Mouse (Mus musculus) MEL (cell line): ENCODE measurements around the gene Slc2a10. TPM values are rescaled to one million over a fixed set of nuclear protein-coding genes. Genes with fewer than 3 reads are reported as not detected.
"Not testable (repeated sequence)": the region's sequence is repeated elsewhere in the genome, so short reads cannot be mapped to it uniquely, and the experiment has no call there.

Experiments used
- DNase-seq: peaks from one replicate; pipeline ENCODE4 v3.0.0; 2011; ENCODE audit warnings: low read depth, low spot score
- H3K27ac ChIP-seq: 2 replicates; pipeline ENCODE4 v1.5.1; 2012; ENCODE audit warnings: low read depth, mild to moderate bottlenecking, control low read depth, low read length, moderate library complexity; ENCODE audit not compliant: control insufficient read depth
- H3K27me3 ChIP-seq, 2 experiments: fragments of 150-350 bp in 1 of 2; sonication (generic) in 1 of 2; 2 replicates each; pipeline ENCODE4 v1.6.1; 2012; ENCODE audit warnings: low read length in 2 of 2, mild to moderate bottlenecking in 2 of 2, improper control_type of control experiment in 1 of 2, moderate library complexity in 1 of 2; ENCODE audit not compliant: insufficient read depth in 2 of 2, control insufficient read depth in 1 of 2
- H3K36me3 ChIP-seq, 2 experiments: 2 replicates each; pipeline ENCODE4 v1.6.1; 2012 to 2014; ENCODE audit warnings: low read length in 2 of 2, improper control_type of control experiment in 1 of 2, inconsistent platforms in 1 of 2, mild to moderate bottlenecking in 1 of 2; ENCODE audit not compliant: insufficient read depth in 2 of 2, control insufficient read depth in 1 of 2
- H3K4me1 ChIP-seq, 2 experiments: fragments of 150-350 bp in 1 of 2; sonication (generic) in 1 of 2; 2 replicates each; pipeline ENCODE4 v1.6.1; 2012; ENCODE audit warnings: low read length in 2 of 2, improper control_type of control experiment in 1 of 2, mild to moderate bottlenecking in 1 of 2; ENCODE audit not compliant: insufficient read depth in 2 of 2, control insufficient read depth in 1 of 2
- H3K4me3 ChIP-seq, 2 experiments: fragments of 150-350 bp in 1 of 2; sonication (generic) in 1 of 2; 2 replicates each; pipeline ENCODE4 v1.5.1; 2012; ENCODE audit warnings: low read depth in 2 of 2, low read length in 2 of 2, mild to moderate bottlenecking in 2 of 2, moderate library complexity in 2 of 2, control low read depth in 1 of 2, improper control_type of control experiment in 1 of 2; ENCODE audit not compliant: control insufficient read depth in 1 of 2, insufficient read depth in 1 of 2
- H3K79me2 ChIP-seq: 2 replicates; pipeline ENCODE4 v1.6.1; 2012; ENCODE audit warnings: mild to moderate bottlenecking, low read length, moderate library complexity; ENCODE audit not compliant: control insufficient read depth, poor library complexity, insufficient read depth
- H3K9ac ChIP-seq: 2 replicates; pipeline ENCODE4 v1.6.1; 2012; ENCODE audit warnings: low read depth, mild to moderate bottlenecking, control low read depth, low read length, moderate library complexity; ENCODE audit not compliant: control insufficient read depth, poor library complexity, severe bottlenecking
- H3K9me3 ChIP-seq: fragments of 150-350 bp; sonication (generic); replicated peaks from 2 replicates; pipeline ENCODE4 v1.6.1; 2012; ENCODE audit warnings: mild to moderate bottlenecking, low read length, improper control_type of control experiment, moderate library complexity; ENCODE audit not compliant: insufficient read depth
- CHD1 ChIP-seq: IDR thresholded peaks from 2 replicates; pipeline ENCODE4 v1.6.1; 2012; ENCODE audit warnings: low read depth, mild to moderate bottlenecking, inconsistent platforms, low read length, improper control_type of control experiment
- CTCF ChIP-seq, 3 experiments: IDR thresholded peaks in 2 of 3; conservative IDR thresholded peaks in 1 of 3; 2 replicates each; pipeline ENCODE4 v1.5.1; 2011 to 2012; ENCODE audit warnings: low read length in 3 of 3, low read depth in 2 of 3, mild to moderate bottlenecking in 2 of 3, improper control_type of control experiment in 1 of 3, inconsistent platforms in 1 of 3, mixed read lengths in 1 of 3, moderate library complexity in 1 of 3; ENCODE audit not compliant: control insufficient read depth in 1 of 3, insufficient read depth in 1 of 3, poor library complexity in 1 of 3, severe bottlenecking in 1 of 3
- ELF1 ChIP-seq: IDR thresholded peaks from 2 replicates; pipeline ENCODE4 v1.6.1; 2014; ENCODE audit warnings: low read depth, mild to moderate bottlenecking, inconsistent platforms, low read length, improper control_type of control experiment, moderate library complexity
- EP300 ChIP-seq, 2 experiments: IDR thresholded peaks; 2 replicates each; pipeline ENCODE4 v1.6.1; 2011; ENCODE audit warnings: improper control_type of control experiment in 2 of 2, low read length in 2 of 2, low read depth in 1 of 2, mild to moderate bottlenecking in 1 of 2
- GABPA ChIP-seq: IDR thresholded peaks from 2 replicates; pipeline ENCODE4 v1.6.1; 2012; ENCODE audit warnings: low read depth, mild to moderate bottlenecking, inconsistent platforms, low read length, improper control_type of control experiment, moderate library complexity
- GATA1 ChIP-seq: IDR thresholded peaks from 2 replicates; pipeline ENCODE4 v1.6.1; 2011; ENCODE audit warnings: low read depth, low read length, improper control_type of control experiment
- HCFC1 ChIP-seq: IDR thresholded peaks from 2 replicates; pipeline ENCODE4 v1.6.1; 2012; ENCODE audit warnings: low read depth, mild to moderate bottlenecking, inconsistent platforms, low read length, improper control_type of control experiment, moderate library complexity
- KAT2A ChIP-seq: conservative IDR thresholded peaks from 2 replicates; pipeline ENCODE4 v1.6.1; 2012; ENCODE audit warnings: low read depth, low read length, improper control_type of control experiment, inconsistent platforms
- MAZ ChIP-seq: IDR thresholded peaks from 2 replicates; pipeline ENCODE4 v1.6.1; 2012; ENCODE audit warnings: low read depth, mild to moderate bottlenecking, inconsistent platforms, low read length, improper control_type of control experiment
- MEF2A ChIP-seq: IDR thresholded peaks from 2 replicates; pipeline ENCODE4 v1.6.1; 2014; ENCODE audit warnings: low read depth, mild to moderate bottlenecking, inconsistent platforms, low read length, improper control_type of control experiment; ENCODE audit not compliant: poor library complexity, insufficient replicate concordance, severe bottlenecking; ENCODE audit errors: extremely low read depth
- MYC ChIP-seq: IDR thresholded peaks from 2 replicates; pipeline ENCODE4 v1.6.1; 2011; ENCODE audit warnings: low read depth, mild to moderate bottlenecking, low read length, improper control_type of control experiment, moderate library complexity
- POLR2A ChIP-seq, 2 experiments: IDR thresholded peaks; 2 replicates each; pipeline ENCODE4 v1.6.1; 2011 to 2012; ENCODE audit warnings: low read length in 2 of 2, mild to moderate bottlenecking in 2 of 2, control low read depth in 1 of 2, improper control_type of control experiment in 1 of 2, low read depth in 1 of 2, moderate library complexity in 1 of 2; ENCODE audit not compliant: control insufficient read depth in 1 of 2, insufficient read depth in 1 of 2, poor library complexity in 1 of 2
- POLR2AphosphoS2 ChIP-seq: IDR thresholded peaks from 2 replicates; pipeline ENCODE4 v1.6.1; 2011; ENCODE audit warnings: low read length, improper control_type of control experiment
- RAD21 ChIP-seq: IDR thresholded peaks from 2 replicates; pipeline ENCODE4 v1.6.1; 2011; ENCODE audit warnings: mild to moderate bottlenecking, low read depth, low read length, improper control_type of control experiment
- SIN3A ChIP-seq: IDR thresholded peaks from 2 replicates; pipeline ENCODE4 v1.6.1; 2012; ENCODE audit warnings: low read length, improper control_type of control experiment, inconsistent platforms
- SMC3 ChIP-seq: IDR thresholded peaks from 2 replicates; pipeline ENCODE4 v1.6.1; 2011; ENCODE audit warnings: low read depth, low read length, improper control_type of control experiment
- UBTF ChIP-seq: IDR thresholded peaks from 2 replicates; pipeline ENCODE4 v1.6.1; 2012; ENCODE audit warnings: low read depth, mild to moderate bottlenecking, inconsistent platforms, low read length, improper control_type of control experiment, moderate library complexity, borderline replicate concordance; ENCODE audit not compliant: insufficient read depth
- ZKSCAN1 ChIP-seq: IDR thresholded peaks from 2 replicates; pipeline ENCODE4 v1.6.1; 2012; ENCODE audit warnings: low read depth, mild to moderate bottlenecking, inconsistent platforms, low read length, improper control_type of control experiment, moderate library complexity
- ZMIZ1 ChIP-seq: IDR thresholded peaks from 2 replicates; pipeline ENCODE4 v1.6.1; 2012; ENCODE audit warnings: low read depth, mild to moderate bottlenecking, inconsistent platforms, low read length, improper control_type of control experiment, moderate library complexity
- polyA plus RNA-seq, 2 experiments: library from polyadenylated mRNA; stranded (reverse) in 1 of 2; unstranded in 1 of 2; fragments of >175 nt in 1 of 2; fragments of >200 nt in 1 of 2; gene quantifications; 2 replicates each; pipeline versions ENCODE4 v1.2.1 to v1.2.4; 2012; ENCODE audit warnings: low replicate concordance in 2 of 2, low read depth in 1 of 2; ENCODE audit not compliant: insufficient read length in 2 of 2, insufficient read depth in 1 of 2, missing spikeins in 1 of 2
- total RNA-seq: library from RNA; depleted of rRNA; stranded (reverse); fragments of 300-350 nt; gene quantifications from 2 replicates; pipeline ENCODE4 v1.2.3, GENCODE M21; 2012

Slc2a10 gene
- total and polyA plus RNA-seq, 3 experiments = not detected

DNA sequence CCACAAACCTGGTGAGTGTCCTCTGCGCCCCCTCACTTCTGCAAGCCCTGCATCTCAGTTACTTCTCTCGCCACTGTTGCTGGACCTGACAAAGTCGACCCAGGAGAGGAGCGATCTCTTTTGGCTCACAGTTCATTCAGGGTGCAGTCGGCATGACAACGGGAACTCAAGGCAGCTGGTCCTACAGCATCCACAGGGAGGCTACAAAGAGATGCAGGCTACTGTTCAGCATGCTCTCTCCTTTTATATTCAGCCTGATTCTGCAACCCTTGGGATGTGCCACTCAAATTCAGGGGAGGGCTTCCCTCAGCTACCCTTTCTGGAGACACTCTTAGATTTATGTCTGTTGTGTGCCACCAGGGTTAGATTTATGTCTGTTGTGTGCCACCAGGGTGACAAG is 45.0 kb downstream of the Slc2a10 start:
- no peak for DNase-seq
- TF ChIP-seq ZKSCAN1 (no peak), SIN3A (no peak), POLR2AphosphoS2 (no peak), CHD1 (no peak), MYC (no peak), GABPA (no peak), MAZ (no peak), SMC3 (no peak), HCFC1 (no peak), MEF2A (no peak), POLR2A (IDR thresholded peaks at IDR 0.05; ENCODE audit: control insufficient read depth in 1 of 2, insufficient read depth in 1 of 2, low read depth in 1 of 2, low read length in 2 of 2, poor library complexity in 1 of 2) (no peak)

DNA sequence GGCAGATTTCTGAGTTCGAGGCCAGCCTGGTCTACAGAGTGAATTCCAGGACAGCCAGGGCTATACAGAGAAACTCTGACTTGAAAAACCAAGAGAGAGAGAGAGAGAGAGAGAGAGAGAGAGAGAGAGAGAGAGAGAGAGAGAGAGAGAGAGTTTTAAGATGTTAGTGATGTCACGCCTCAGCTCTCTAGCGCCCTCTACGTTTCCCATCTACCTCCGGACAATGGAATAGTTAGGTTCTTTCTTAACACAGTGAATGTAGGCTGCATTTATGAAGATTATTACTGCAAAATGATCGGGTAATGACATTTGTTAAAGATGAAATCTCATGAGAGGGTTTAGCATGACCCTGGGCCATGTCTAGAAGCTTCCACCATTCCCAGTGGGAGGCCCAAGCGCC is 46.8 kb downstream of the Slc2a10 start:
- H3K79me2 ChIP-seq, H3K4me1 ChIP-seq, H3K36me3 ChIP-seq, H3K27ac ChIP-seq, H3K27me3 ChIP-seq, H3K4me3 ChIP-seq, DNase-seq, H3K9ac ChIP-seq, H3K9me3 ChIP-seq: not testable (repeated sequence)
- TF ChIP-seq CTCF (IDR thresholded peaks at IDR 0.05 in 2 of 3, conservative IDR thresholded peaks at IDR 0.05 in 1 of 3; ENCODE audit: control insufficient read depth in 1 of 3, insufficient read depth in 1 of 3, low read depth in 2 of 3, low read length in 3 of 3, poor library complexity in 1 of 3, severe bottlenecking in 1 of 3) = peak in 2 of 3 experiments; percentile 13 to 23; a peak in 1 of 6 replicates

More for the DNA sequence above, 45.0 kb downstream of the Slc2a10 start:
- no peak overlapping the region for H3K9ac ChIP-seq
- no peak overlapping the region for H3K27ac ChIP-seq
- no peaks in the 10 kb centered on the region for H3K79me2 ChIP-seq
- H3K27me3 ChIP-seq = no peaks in the 10 kb centered on the region
- H3K36me3 ChIP-seq = no peaks in the 10 kb centered on the region
- no peaks in the 10 kb centered on the region for H3K9me3 ChIP-seq
- H3K4me3 ChIP-seq = no peak overlapping the region
- H3K4me1 ChIP-seq = no peaks in the 10 kb centered on the region

DNA sequence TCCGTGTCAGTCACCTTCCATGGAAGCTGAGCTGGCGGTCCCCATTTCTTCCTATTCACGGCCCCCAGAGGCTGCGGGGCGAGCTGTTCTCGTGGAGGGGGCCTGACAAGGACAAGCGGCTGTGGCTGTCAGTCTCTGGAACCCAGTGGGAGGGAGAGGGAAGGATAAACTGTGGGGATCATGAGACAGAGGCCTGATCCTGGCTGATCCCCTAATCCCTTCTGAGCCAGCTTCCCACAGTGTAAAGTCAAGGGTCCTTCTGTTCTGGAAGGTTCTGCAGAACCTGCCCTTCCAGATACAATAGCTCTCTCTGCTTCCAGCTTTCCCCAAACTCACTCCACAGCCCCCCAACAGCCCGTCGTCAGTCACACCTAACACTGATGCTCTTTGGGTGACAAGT is 50.5 kb downstream of the Slc2a10 start:
- H3K27ac ChIP-seq = no peak overlapping the region
- TF ChIP-seq KAT2A (no peak), GABPA (no peak), ELF1 (no peak), RAD21 (no peak), ZMIZ1 (no peak), EP300 (IDR thresholded peaks at IDR 0.05; ENCODE audit: low read depth in 1 of 2, low read length in 2 of 2) (no peak), UBTF (no peak), GATA1 (no peak)
- H3K79me2 ChIP-seq = no peaks in the 10 kb centered on the region
- no peaks in the 10 kb centered on the region for H3K4me1 ChIP-seq
- no peak overlapping the region for H3K9ac ChIP-seq
- no peak overlapping the region for H3K4me3 ChIP-seq
- no peaks in the 10 kb centered on the region for H3K9me3 ChIP-seq
- H3K27me3 ChIP-seq = no peaks in the 10 kb centered on the region
- no peaks in the 10 kb centered on the region for H3K36me3 ChIP-seq
- no peak for DNase-seq
